Mouse (Mus musculus): Measurements from ENCODE around the gene Fbxo4. TPM values are rescaled to one million over a fixed set of nuclear protein-coding genes. Genes with fewer than 3 reads are reported as not detected.
A peak's percentile ranks its signal among the peaks of the same experiment; 100 is the strongest.

Gene Fbxo4
- polyA plus RNA-seq, 1 experiment, result 13.4 TPM

- no peak overlapping the region for H3ac ChIP-seq (ENCODE audit: control insufficient read depth, insufficient read length, low read depth)
- no peaks in the 10 kb centered on the region for H3K36me3 ChIP-seq (ENCODE audit: control insufficient read depth, insufficient read depth)
- no peaks in the 10 kb centered on the region for H3K79me2 ChIP-seq (ENCODE audit: control insufficient read depth, insufficient read depth)
- H3K79me3 ChIP-seq (ENCODE audit: low read depth), result no peaks in the 10 kb centered on the region
- TF ChIP-seq MYOD1 (IDR thresholded peaks at IDR 0.05; ENCODE audit: control insufficient read depth, insufficient read length, low read depth) (no peak), CTCF (IDR thresholded peaks at IDR 0.05; ENCODE audit: control insufficient read depth, insufficient read depth, insufficient read length) (no peak), MAX (IDR thresholded peaks at IDR 0.05) (no peak), FOSL1 (IDR thresholded peaks at IDR 0.05; ENCODE audit: insufficient read depth, low read length, poor library complexity, severe bottlenecking) (no peak), CEBPB (IDR thresholded peaks at IDR 0.05; ENCODE audit: low read depth) (no peak), USF1 (IDR thresholded peaks at IDR 0.05; ENCODE audit: low read depth) (no peak), MYOG (IDR thresholded peaks at IDR 0.05; ENCODE audit: control insufficient read depth, extremely low read depth, insufficient read length) (no peak)
- no peak overlapping the region for H3K4me3 ChIP-seq (ENCODE audit: insufficient read depth, poor library complexity, severe bottlenecking)
- peaks cover 7% of the 10 kb centered on the region for H3K27me3 ChIP-seq (ENCODE audit: control insufficient read depth, insufficient read depth, insufficient read length)
Observed at GRCm38 (mm10) chr15:4013873-4014272, 34.5 kb upstream of the Fbxo4 start.

- H3K4me3 ChIP-seq (ENCODE audit: insufficient read depth, poor library complexity, severe bottlenecking), result no peak overlapping the region
- no peaks in the 10 kb centered on the region for H3K27me3 ChIP-seq (ENCODE audit: control insufficient read depth, insufficient read depth, insufficient read length)
- no peaks in the 10 kb centered on the region for H3K36me3 ChIP-seq (ENCODE audit: control insufficient read depth, insufficient read depth)
- peak; percentile 59 for TF ChIP-seq CEBPB (IDR thresholded peaks at IDR 0.05; ENCODE audit: low read depth)
- no peak for TF ChIP-seq USF1 (IDR thresholded peaks at IDR 0.05; ENCODE audit: low read depth)
- no peak overlapping the region for H3ac ChIP-seq (ENCODE audit: control insufficient read depth, insufficient read length, low read depth)
- no peaks in the 10 kb centered on the region for H3K79me3 ChIP-seq (ENCODE audit: low read depth)
- H3K79me2 ChIP-seq (ENCODE audit: control insufficient read depth, insufficient read depth), result no peaks in the 10 kb centered on the region
Observed at GRCm38 (mm10) chr15:4000536-4000935, 21.2 kb upstream of the Fbxo4 start.

GRCm38 (mm10) chr15:3999144-3999543 lies 19.8 kb upstream of the Fbxo4 start:
- no peaks in the 10 kb centered on the region for H3K36me3 ChIP-seq (ENCODE audit: control insufficient read depth, insufficient read depth)
- no peak overlapping the region for H3ac ChIP-seq (ENCODE audit: control insufficient read depth, insufficient read length, low read depth)
- no peaks in the 10 kb centered on the region for H3K27me3 ChIP-seq (ENCODE audit: control insufficient read depth, insufficient read depth, insufficient read length)
- H3K4me3 ChIP-seq (ENCODE audit: insufficient read depth, poor library complexity, severe bottlenecking), result no peak overlapping the region
- TF ChIP-seq CEBPB (IDR thresholded peaks at IDR 0.05; ENCODE audit: low read depth) (peak; percentile 78), MYOD1 (IDR thresholded peaks at IDR 0.05; ENCODE audit: control insufficient read depth, insufficient read length, low read depth) (no peak), FOSL1 (IDR thresholded peaks at IDR 0.05; ENCODE audit: insufficient read depth, low read length, poor library complexity, severe bottlenecking) (no peak), MYOG (IDR thresholded peaks at IDR 0.05; ENCODE audit: control insufficient read depth, extremely low read depth, insufficient read length) (no peak), USF1 (IDR thresholded peaks at IDR 0.05; ENCODE audit: low read depth) (peak; percentile 64), MAX (IDR thresholded peaks at IDR 0.05) (no peak), CTCF (IDR thresholded peaks at IDR 0.05; ENCODE audit: control insufficient read depth, insufficient read depth, insufficient read length) (no peak)
- H3K79me3 ChIP-seq (ENCODE audit: low read depth), result peaks cover 6% of the 10 kb centered on the region
- peaks cover 10% of the 10 kb centered on the region for H3K79me2 ChIP-seq (ENCODE audit: control insufficient read depth, insufficient read depth)

GRCm38 (mm10) chr15:3996267-3997010 lies 17.1 kb upstream of the Fbxo4 start:
- Histone ChIP-seq H3K27me3 (ENCODE audit: control insufficient read depth, insufficient read depth, insufficient read length) (no peaks in the 10 kb centered on the region), H3K4me3 (ENCODE audit: insufficient read depth, poor library complexity, severe bottlenecking) (peak overlapping the region; percentile 23), H3K79me2 (ENCODE audit: control insufficient read depth, insufficient read depth) (peaks cover 21% of the 10 kb centered on the region), H3K79me3 (ENCODE audit: low read depth) (peaks cover 8% of the 10 kb centered on the region), H3K36me3 (ENCODE audit: control insufficient read depth, insufficient read depth) (peaks cover 7% of the 10 kb centered on the region), H3ac (ENCODE audit: control insufficient read depth, insufficient read length, low read depth) (peak overlapping the region; percentile 28)
- TF ChIP-seq USF1 (IDR thresholded peaks at IDR 0.05; ENCODE audit: low read depth) (no peak), MAX (IDR thresholded peaks at IDR 0.05) (no peak), CEBPB (IDR thresholded peaks at IDR 0.05; ENCODE audit: low read depth) (no peak), MYOD1 (IDR thresholded peaks at IDR 0.05; ENCODE audit: control insufficient read depth, insufficient read length, low read depth) (no peak), FOSL1 (IDR thresholded peaks at IDR 0.05; ENCODE audit: insufficient read depth, low read length, poor library complexity, severe bottlenecking) (no peak), CTCF (IDR thresholded peaks at IDR 0.05; ENCODE audit: control insufficient read depth, insufficient read depth, insufficient read length) (no peak), MYOG (IDR thresholded peaks at IDR 0.05; ENCODE audit: control insufficient read depth, extremely low read depth, insufficient read length) (no peak)

- peak within 1 kb of the TSS; percentile 75 for H3K4me3 ChIP-seq (ENCODE audit: insufficient read depth, poor library complexity, severe bottlenecking)
- peaks cover 21% of the 10 kb centered on the region for H3K79me2 ChIP-seq (ENCODE audit: control insufficient read depth, insufficient read depth)
- TF ChIP-seq FOSL1 (IDR thresholded peaks at IDR 0.05; ENCODE audit: insufficient read depth, low read length, poor library complexity, severe bottlenecking), result no peak
- TF ChIP-seq MYOG (IDR thresholded peaks at IDR 0.05; ENCODE audit: control insufficient read depth, extremely low read depth, insufficient read length), result no peak
- peak; percentile 96 for TF ChIP-seq USF1 (IDR thresholded peaks at IDR 0.05; ENCODE audit: low read depth)
- TF ChIP-seq MAX (IDR thresholded peaks at IDR 0.05), result peak; percentile 94
- peak; percentile 19 for TF ChIP-seq MYOD1 (IDR thresholded peaks at IDR 0.05; ENCODE audit: control insufficient read depth, insufficient read length, low read depth)
- TF ChIP-seq CTCF (IDR thresholded peaks at IDR 0.05; ENCODE audit: control insufficient read depth, insufficient read depth, insufficient read length), result no peak
- TF ChIP-seq CEBPB (IDR thresholded peaks at IDR 0.05; ENCODE audit: low read depth), result peak; percentile 63
- no peaks in the 10 kb centered on the region for H3K27me3 ChIP-seq (ENCODE audit: control insufficient read depth, insufficient read depth, insufficient read length)
- H3K79me3 ChIP-seq (ENCODE audit: low read depth), result peaks cover 8% of the 10 kb centered on the region
- H3ac ChIP-seq (ENCODE audit: control insufficient read depth, insufficient read length, low read depth), result peak within 1 kb of the TSS; percentile 81
- peaks cover 13% of the 10 kb centered on the region for H3K36me3 ChIP-seq (ENCODE audit: control insufficient read depth, insufficient read depth)
Observed at GRCm38 (mm10) chr15:3995448-3996266, 16.3 kb upstream of the Fbxo4 start, which contains the start of gene AW549877. AW549877 (minus strand) TSS chr15:3995744.

All from C2C12 (cell line).